Mouse (Mus musculus) heart, embryonic 12.5 days (tissue): Measurements from ENCODE around the gene A630023A22Rik. TPM values are rescaled to one million over a fixed set of nuclear protein-coding genes. Genes with fewer than 3 reads are reported as not detected.

Experiments
- ATAC-seq: fragments of 200-750 bp; cut with Nextera tagmentation; 2 replicates; pipeline ENCODE4 v1.8.0; 2017; ENCODE audit warnings: moderate TSS enrichment, moderate library complexity; ENCODE audit not compliant: insufficient number of reproducible peaks, low FRiP score
- H3K27ac ChIP-seq: fragments of 300-500 bp; sonication (generic); 2 replicates; pipeline ENCODE4 v1.5.1; 2016; ENCODE audit warnings: mild to moderate bottlenecking, moderate library complexity; ENCODE audit not compliant: poor library complexity, severe bottlenecking
- H3K27me3 ChIP-seq: fragments of 300-500 bp; sonication (generic); replicated peaks from 2 replicates; pipeline ENCODE4 v1.6.1; 2016; ENCODE audit warnings: mild to moderate bottlenecking, moderate library complexity
- H3K36me3 ChIP-seq: fragments of 300-500 bp; sonication (generic); 2 replicates; pipeline ENCODE4 v1.6.1; 2016; ENCODE audit warnings: mild to moderate bottlenecking, moderate library complexity
- H3K4me1 ChIP-seq: fragments of 300-500 bp; sonication (generic); replicated peaks from 2 replicates; pipeline ENCODE4 v1.6.1; 2016; ENCODE audit warnings: mild to moderate bottlenecking
- H3K4me2 ChIP-seq: fragments of 300-500 bp; sonication (generic); 2 replicates; pipeline ENCODE4 v1.6.1; 2016; ENCODE audit warnings: mild to moderate bottlenecking, moderate library complexity
- H3K4me3 ChIP-seq: fragments of 300-500 bp; sonication (generic); 2 replicates; pipeline ENCODE4 v1.5.1; 2016; ENCODE audit warnings: mild to moderate bottlenecking
- H3K9ac ChIP-seq: fragments of 300-500 bp; sonication (generic); 2 replicates; pipeline ENCODE4 v1.6.1; 2016; ENCODE audit warnings: mild to moderate bottlenecking, moderate library complexity
- H3K9me3 ChIP-seq: fragments of 300-500 bp; sonication (generic); replicated peaks from 2 replicates; pipeline ENCODE4 v1.6.1; 2016; ENCODE audit warnings: mild to moderate bottlenecking, moderate library complexity
- WGBS: fragments of 180-500 bp; shearing (Covaris S2); methylation state at CpG from one replicate; pipeline ENCODE4 v1.1.7; 2016; 5-methylcytosine and 5-hydroxymethylcytosine counted together
- polyA plus RNA-seq: library from polyadenylated mRNA; unstranded; fragments of >200 nt; fragmentation: Nextera tagmentation; extraction: Ambion mirVana; gene quantifications from 2 replicates; pipeline ENCODE4 v1.2.1, GENCODE M21; 2016

A630023A22Rik gene
- polyA plus RNA-seq, 1 experiment from 2014 or later = not detected

- H3K27ac ChIP-seq = no peak overlapping the region
- no peaks in the 10 kb centered on the region for H3K36me3 ChIP-seq
- 66% methylated on average over 7 of the region's 7 CpGs for WGBS
- peaks cover 18% of the 10 kb centered on the region for H3K4me1 ChIP-seq
- no peak for ATAC-seq
- H3K4me3 ChIP-seq = no peak overlapping the region
- no peaks in the 10 kb centered on the region for H3K9me3 ChIP-seq
- no peak overlapping the region for H3K4me2 ChIP-seq
- H3K27me3 ChIP-seq = no peaks in the 10 kb centered on the region
- H3K9ac ChIP-seq = no peak overlapping the region
Observed at GRCm38 (mm10) chr14:34119046-34119723, 16.6 kb upstream of the A630023A22Rik start.

GRCm38 (mm10) chr14:34114311-34114710 lies 11.8 kb upstream of the A630023A22Rik start:
- H3K9me3 ChIP-seq = no peaks in the 10 kb centered on the region
- no peak overlapping the region for H3K4me2 ChIP-seq
- no peaks in the 10 kb centered on the region for H3K27me3 ChIP-seq
- H3K36me3 ChIP-seq = no peaks in the 10 kb centered on the region
- no peak for ATAC-seq
- peaks cover 7% of the 10 kb centered on the region for H3K4me1 ChIP-seq
- H3K4me3 ChIP-seq = no peak overlapping the region
- H3K27ac ChIP-seq = no peak overlapping the region
- WGBS = 81% methylated on average over 4 of the region's 4 CpGs
- no peak overlapping the region for H3K9ac ChIP-seq

- no peak overlapping the region for H3K4me2 ChIP-seq
- H3K27me3 ChIP-seq = no peaks in the 10 kb centered on the region
- WGBS = 68% methylated on average over 4 of the region's 4 CpGs
Observed at GRCm38 (mm10) chr14:34107594-34107993, 5.0 kb upstream of the A630023A22Rik start.

GRCm38 (mm10) chr14:34106389-34107062 lies 4.0 kb upstream of the A630023A22Rik start:
- peaks cover 16% of the 10 kb centered on the region for H3K4me1 ChIP-seq
- no peak overlapping the region for H3K9ac ChIP-seq
- no peak for ATAC-seq
- WGBS = 50% methylated on average over 11 of the region's 12 CpGs
- no peak overlapping the region for H3K27ac ChIP-seq
- H3K4me2 ChIP-seq = no peak overlapping the region
- H3K4me3 ChIP-seq = no peak overlapping the region
- no peaks in the 10 kb centered on the region for H3K27me3 ChIP-seq
- no peaks in the 10 kb centered on the region for H3K9me3 ChIP-seq
- no peaks in the 10 kb centered on the region for H3K36me3 ChIP-seq

More at GRCm38 (mm10) chr14:34107594-34107993, 5.0 kb upstream of the A630023A22Rik start:
- Histone ChIP-seq H3K9me3 (no peaks in the 10 kb centered on the region), H3K9ac (no peak overlapping the region), H3K36me3 (no peaks in the 10 kb centered on the region), H3K4me1 (peaks cover 16% of the 10 kb centered on the region), H3K4me3 (no peak overlapping the region), H3K27ac (no peak overlapping the region)
- no peak for ATAC-seq

GRCm38 (mm10) chr14:34104892-34105291 lies 2.3 kb upstream of the A630023A22Rik start:
- H3K27ac ChIP-seq = no peak overlapping the region
- no peaks in the 10 kb centered on the region for H3K27me3 ChIP-seq
- no peak overlapping the region for H3K4me3 ChIP-seq
- WGBS = 21% methylated on average over 8 of the region's 8 CpGs
- no peaks in the 10 kb centered on the region for H3K36me3 ChIP-seq
- peaks cover 16% of the 10 kb centered on the region for H3K4me1 ChIP-seq
- no peak overlapping the region for H3K4me2 ChIP-seq
- ATAC-seq = no peak
- H3K9ac ChIP-seq = no peak overlapping the region
- H3K9me3 ChIP-seq = no peaks in the 10 kb centered on the region

GRCm38 (mm10) chr14:34103855-34104254 lies 1.3 kb upstream of the A630023A22Rik start:
- 32% methylated on average over 3 of the region's 3 CpGs for WGBS
- Histone ChIP-seq H3K4me2 (no peak overlapping the region), H3K9ac (no peak overlapping the region), H3K4me1 (peaks cover 16% of the 10 kb centered on the region), H3K36me3 (no peaks in the 10 kb centered on the region), H3K9me3 (no peaks in the 10 kb centered on the region), H3K27ac (no peak overlapping the region), H3K4me3 (no peak overlapping the region), H3K27me3 (no peaks in the 10 kb centered on the region)
- no peak for ATAC-seq

- Histone ChIP-seq H3K4me2 (no peak overlapping the region), H3K27ac (no peak overlapping the region), H3K36me3 (no peaks in the 10 kb centered on the region), H3K4me3 (no peak overlapping the region), H3K27me3 (no peaks in the 10 kb centered on the region), H3K4me1 (no peaks in the 10 kb centered on the region), H3K9ac (no peak overlapping the region), H3K9me3 (no peaks in the 10 kb centered on the region)
- ATAC-seq = no peak
- WGBS = 68% methylated on average over 5 of the region's 5 CpGs
Observed at GRCm38 (mm10) chr14:34096161-34096560, 6.4 kb downstream of the A630023A22Rik start.

- no peaks in the 10 kb centered on the region for H3K36me3 ChIP-seq
- ATAC-seq = no peak
Observed at GRCm38 (mm10) chr14:34092856-34093255, 9.7 kb downstream of the A630023A22Rik start.

GRCm38 (mm10) chr14:34091475-34091874 lies 11.1 kb downstream of the A630023A22Rik start:
- Histone ChIP-seq H3K9ac (no peak overlapping the region), H3K27ac (no peak overlapping the region), H3K4me1 (no peaks in the 10 kb centered on the region), H3K27me3 (no peaks in the 10 kb centered on the region), H3K4me2 (no peak overlapping the region), H3K36me3 (no peaks in the 10 kb centered on the region), H3K9me3 (no peaks in the 10 kb centered on the region), H3K4me3 (no peak overlapping the region)
- ATAC-seq = no peak
- WGBS = 76% methylated on average over 5 of the region's 5 CpGs

More at GRCm38 (mm10) chr14:34092856-34093255, 9.7 kb downstream of the A630023A22Rik start:
- Histone ChIP-seq H3K27me3 (no peaks in the 10 kb centered on the region), H3K4me1 (no peaks in the 10 kb centered on the region), H3K9ac (no peak overlapping the region), H3K9me3 (no peaks in the 10 kb centered on the region), H3K4me3 (no peak overlapping the region), H3K4me2 (no peak overlapping the region), H3K27ac (no peak overlapping the region)
- 90% methylated on average over 1 of the region's 1 CpGs for WGBS

- H3K9me3 ChIP-seq = no peaks in the 10 kb centered on the region
- H3K9ac ChIP-seq = no peak overlapping the region
- H3K4me1 ChIP-seq = no peaks in the 10 kb centered on the region
- no peaks in the 10 kb centered on the region for H3K27me3 ChIP-seq
- H3K4me3 ChIP-seq = no peak overlapping the region
- H3K27ac ChIP-seq = no peak overlapping the region
- no peak for ATAC-seq
- 74% methylated on average over 8 of the region's 8 CpGs for WGBS
- no peaks in the 10 kb centered on the region for H3K36me3 ChIP-seq
- no peak overlapping the region for H3K4me2 ChIP-seq
Observed at GRCm38 (mm10) chr14:34089796-34090195, 12.8 kb downstream of the A630023A22Rik start.

- ATAC-seq = no peak
- 70% methylated on average over 2 of the region's 2 CpGs for WGBS
Observed at GRCm38 (mm10) chr14:34087856-34088398, 14.6 kb downstream of the A630023A22Rik start.

More at GRCm38 (mm10) chr14:34087856-34088398, 14.6 kb downstream of the A630023A22Rik start:
- Histone ChIP-seq H3K36me3 (no peaks in the 10 kb centered on the region), H3K4me3 (no peak overlapping the region), H3K27ac (no peak overlapping the region), H3K4me2 (no peak overlapping the region), H3K27me3 (no peaks in the 10 kb centered on the region), H3K9me3 (no peaks in the 10 kb centered on the region), H3K4me1 (no peaks in the 10 kb centered on the region), H3K9ac (no peak overlapping the region)
